Mouse (Mus musculus): Measurements from ENCODE around the gene Yipf4.

The Yipf4 gene

DNA sequence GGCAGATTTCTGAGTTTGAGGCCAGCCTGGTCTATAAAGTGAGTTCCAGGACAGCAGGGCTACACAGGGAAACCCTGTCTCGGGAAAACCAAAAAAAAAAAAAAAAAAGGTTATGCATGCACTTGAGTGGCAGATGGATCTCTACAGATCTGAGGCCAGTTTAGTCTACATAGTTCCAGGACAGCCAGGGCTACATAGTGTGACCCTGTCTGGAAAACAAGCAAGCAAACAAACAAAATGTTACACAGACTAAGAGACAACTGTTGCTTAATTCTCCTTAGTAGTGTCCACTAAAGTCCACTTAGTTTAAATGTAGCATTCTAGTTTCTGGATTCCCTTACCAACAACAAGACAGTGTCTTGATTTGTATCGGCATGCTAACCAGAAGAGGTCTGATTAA lies 36.8 kb downstream of the Yipf4 start:
- no peak for DNase-seq (ENCODE audit: low read depth, low spot score)

DNA sequence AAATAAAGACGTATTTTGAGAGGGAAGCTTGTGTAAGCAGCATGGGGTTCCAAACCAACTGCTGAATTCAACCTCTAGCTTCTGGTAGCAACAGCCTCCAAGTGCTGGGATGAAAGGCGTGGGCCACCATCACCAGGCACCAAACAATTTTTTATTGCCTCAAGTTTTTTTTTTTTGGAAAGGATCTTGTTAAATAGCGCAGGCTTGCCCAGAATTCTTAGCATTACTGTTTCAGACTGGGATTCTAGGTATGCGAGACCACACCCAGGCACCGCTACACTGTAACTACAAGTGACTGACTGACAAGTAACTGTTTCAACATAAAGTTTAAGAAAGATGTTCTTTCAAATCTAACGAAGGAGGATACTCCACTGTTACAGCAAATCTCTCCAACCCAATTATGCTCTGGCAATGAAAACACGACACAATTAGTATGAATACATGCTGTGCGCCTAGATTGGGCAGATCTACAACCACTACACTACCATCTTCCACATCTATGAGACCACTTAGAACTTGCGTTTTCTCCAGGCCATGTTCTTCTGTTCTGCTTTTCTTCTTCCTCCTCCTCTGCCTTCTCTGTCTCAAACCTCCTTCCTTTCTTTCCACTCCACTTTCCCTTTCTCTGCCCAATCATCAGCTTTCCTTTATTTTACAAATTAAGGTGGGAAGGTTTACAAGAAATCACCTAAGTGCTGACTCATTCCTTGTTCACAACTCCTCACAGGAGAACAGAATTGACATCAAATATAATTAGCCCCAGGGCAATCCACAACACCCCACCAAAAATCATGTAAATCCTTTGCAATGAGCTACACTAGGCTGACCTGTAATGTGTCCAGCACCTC lies 37.7 kb downstream of the Yipf4 start:
- DNase-seq (ENCODE audit: low read depth, low spot score): no peak

DNA sequence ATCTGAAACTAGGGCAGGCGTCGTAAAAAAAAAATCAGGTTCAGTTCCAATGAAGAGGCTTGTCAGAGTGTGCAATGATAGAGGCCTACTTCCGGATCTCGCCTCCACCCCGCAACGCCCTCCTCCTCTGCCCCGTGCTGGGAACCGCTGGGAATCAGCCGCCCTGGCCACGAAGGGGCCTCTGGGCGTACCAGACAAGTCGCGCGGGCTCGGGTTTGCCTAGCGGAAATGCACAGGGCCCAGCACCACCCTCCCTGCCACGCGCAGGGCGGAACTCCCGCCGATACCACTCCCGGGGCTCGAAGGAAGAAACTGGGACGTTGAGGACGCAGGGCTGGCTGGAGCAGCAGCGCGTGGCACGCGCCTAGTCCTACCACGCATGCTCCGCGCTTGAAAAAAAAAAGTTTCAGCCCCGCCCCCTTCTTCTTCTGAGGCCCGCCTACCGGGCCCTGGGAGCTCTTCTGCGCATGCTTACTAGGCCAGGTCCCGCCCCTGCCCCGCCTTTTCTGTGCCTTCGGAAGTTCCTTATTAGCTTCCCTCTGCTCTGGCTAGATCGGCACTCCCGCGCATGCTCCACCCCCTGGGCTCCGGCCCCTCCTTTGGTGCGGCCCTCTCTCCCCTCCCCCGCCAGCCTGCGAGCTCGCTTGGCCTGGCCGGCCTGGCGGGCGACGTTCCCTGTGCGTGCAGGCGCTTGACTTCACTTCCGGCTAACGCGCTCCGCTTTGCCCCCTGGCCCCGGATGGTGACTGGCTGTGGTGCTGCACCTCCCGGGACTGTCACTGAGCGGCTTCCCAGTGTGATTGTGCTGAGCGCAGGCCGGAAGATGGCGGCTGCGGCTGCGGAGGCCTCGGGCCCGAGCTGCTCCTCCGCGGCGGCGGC lies 38.7 kb downstream of the Yipf4 start, which contains the start of gene Birc6:
TSS of gene Birc6 (plus strand) at position 567 of the 879 bp plus-strand sequence.
- DNase-seq (ENCODE audit: low read depth, low spot score): peak; percentile 100

DNA sequence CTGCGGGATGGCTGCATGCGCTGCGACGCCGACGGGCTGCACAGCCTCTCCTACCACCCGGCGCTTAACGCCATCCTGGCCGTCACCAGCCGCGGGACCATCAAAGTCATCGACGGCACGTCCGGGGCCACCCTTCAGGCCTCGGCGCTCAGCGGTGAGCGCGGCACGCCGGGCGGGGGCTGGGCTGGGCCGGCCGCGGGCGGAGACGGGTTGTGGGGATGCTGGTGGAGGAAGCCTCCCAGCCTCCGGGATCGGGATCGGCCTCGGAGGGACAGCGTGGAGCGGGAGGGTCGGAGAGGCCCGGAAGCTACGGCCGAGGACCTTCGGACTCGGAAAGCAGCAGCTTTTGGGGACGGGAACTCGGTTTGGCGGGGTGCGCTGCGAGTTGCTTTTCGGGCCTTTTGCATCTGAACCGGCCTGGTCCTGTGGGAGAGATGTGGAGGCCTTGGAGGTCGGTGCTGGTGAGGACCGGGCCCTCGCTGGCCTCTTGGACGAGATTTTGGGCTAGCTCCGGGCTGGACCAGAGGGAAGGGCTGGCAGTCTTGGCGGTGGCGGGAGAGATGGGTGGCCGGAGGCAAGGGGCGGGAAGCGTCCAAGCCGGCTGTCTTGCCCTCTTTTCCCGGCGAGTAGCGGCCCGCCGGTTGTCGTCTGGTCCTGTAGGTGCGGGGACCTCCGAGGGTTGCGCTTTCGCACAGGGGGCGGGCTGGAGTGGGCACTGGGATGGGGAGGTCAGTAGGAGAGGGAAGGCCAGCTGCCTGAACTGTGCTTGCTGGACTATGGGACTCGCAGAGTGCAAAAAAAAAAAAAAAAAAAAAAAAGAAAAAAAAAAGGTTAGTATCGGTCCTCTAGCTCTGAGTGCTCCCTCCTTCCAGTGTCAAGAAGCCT lies 39.6 kb downstream of the Yipf4 start:
- no peak for DNase-seq (ENCODE audit: low read depth, low spot score)

DNA sequence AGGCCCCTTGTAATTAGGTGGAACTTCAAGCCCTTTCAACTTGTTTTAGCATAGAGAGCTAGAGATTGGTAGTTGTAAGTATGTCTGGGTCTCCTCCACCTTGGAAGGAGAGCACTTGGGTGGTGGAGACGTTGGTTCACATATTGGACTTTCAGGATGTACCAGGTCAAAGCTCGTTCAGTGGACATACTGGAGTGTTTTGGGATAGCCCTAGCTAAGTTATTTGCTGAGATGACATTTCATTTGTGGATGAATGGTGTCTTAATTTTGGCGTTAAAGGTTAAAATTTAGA lies 40.2 kb downstream of the Yipf4 start:
- DNase-seq (ENCODE audit: low read depth, low spot score): no peak

DNA sequence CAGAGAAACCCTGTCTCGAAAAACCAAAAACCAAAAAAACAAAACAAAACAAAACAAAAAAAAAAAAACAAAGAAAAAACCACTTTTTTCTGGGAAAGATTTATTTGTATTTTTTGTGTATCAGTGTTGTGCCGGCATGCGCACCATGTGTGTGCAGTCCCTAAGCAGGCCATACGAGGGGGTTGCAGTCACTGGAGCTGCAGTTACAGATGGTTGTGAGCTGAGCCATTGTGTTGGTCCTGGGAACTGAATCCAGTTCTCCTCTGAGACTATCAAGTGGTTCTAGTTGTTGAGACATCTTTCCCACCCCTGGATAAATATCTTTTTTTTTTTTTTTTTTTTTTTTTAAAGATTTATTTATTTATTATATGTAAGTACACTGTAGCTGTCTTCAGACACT lies 45.7 kb downstream of the Yipf4 start:
- no peak for DNase-seq (ENCODE audit: low read depth, low spot score)

DNA sequence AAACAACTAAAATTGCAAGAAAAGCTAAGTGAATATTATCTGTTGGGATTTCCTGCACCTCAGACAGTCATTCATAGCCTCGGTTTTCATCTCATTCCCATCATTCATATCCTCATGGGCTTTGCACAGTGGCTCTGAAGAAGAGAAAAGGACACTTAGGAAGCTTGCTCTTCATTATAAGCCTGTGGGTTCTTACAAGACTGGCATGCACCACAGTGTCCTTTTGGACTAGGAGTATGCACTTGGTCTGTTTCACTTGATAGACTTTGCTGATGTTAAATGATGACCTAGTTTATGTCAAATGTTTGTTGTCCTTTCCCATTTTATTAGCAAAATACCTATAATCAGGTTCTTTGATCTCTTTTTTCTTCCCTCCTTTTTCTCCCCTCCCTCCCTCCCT lies 48.2 kb downstream of the Yipf4 start:
- no peak for DNase-seq (ENCODE audit: low read depth, low spot score)

DNA sequence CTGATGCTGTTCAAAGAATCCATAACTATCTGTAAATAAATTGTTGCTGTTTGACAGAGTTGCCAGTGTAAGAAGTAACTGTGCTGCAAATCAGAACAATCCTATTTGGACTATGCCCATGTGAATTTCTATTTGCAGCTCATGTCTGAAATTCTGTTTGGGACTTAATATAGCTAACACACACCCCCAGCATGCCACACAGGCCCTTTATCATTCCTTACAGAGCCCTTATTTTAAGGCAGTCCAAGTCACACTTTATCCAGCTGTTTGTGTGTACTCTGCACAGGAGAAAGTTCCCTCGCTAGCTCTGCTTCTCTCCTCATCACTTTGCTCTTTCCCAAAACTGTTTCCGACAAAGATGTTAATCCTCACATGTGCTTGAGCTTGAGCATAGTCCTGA lies 54.3 kb downstream of the Yipf4 start:
- no peak for DNase-seq (ENCODE audit: low read depth, low spot score)

Data from CD4-positive, CD25-positive, alpha-beta regulatory T cell, adult 2 months (primary cell).